Mouse (Mus musculus): ENCODE measurements around the gene Tmem63a.

GRCm38 (mm10) chr1:180912792-180913191 lies 29.4 kb upstream of the Tmem63a start:
- TF ChIP-seq CTCF (IDR thresholded peaks at IDR 0.05; ENCODE audit: low read depth, low read length) (no peak), EP300 (IDR thresholded peaks at IDR 0.05; ENCODE audit: insufficient read depth, low read depth, low read length) (no peak)
